Mouse (Mus musculus): ENCODE data around the gene Alkbh7.

Alkbh7 gene

DNA sequence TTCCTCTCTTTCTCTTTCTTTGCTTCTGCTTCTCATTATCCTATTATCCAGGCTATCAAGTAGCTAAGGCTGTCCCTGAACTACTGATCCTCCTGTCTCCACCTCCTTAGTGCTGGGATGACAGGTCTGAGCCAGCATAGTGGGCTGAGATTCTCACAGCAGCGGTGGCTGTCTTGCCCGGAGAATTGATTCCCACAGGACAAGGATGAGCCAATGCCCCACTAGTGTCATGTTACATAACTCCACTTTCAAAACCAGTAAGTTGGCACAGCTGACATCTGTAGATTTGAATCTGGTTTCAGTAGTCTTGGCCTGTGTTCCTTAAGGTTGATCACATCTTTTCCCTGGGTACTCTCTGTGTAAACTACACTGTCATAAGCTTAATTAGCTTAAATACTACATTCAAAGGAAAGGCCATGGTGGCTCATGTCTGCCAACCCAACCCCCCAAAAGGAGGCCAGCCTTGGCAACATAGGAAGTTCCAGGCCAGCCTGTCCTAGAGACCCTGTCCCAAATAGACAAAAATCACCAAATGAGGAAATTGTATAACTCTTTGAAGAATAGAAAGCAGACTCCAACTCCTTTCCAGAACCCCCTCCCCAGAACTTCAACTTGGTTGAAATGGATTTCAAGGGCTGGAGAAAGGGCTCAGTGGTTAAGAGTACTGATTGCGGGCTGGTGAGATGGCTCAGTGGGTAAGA is 10.9 kb upstream of the Alkbh7 start:
- no peak for DNase-seq (ENCODE audit: low spot score in 2 of 2)

DNA sequence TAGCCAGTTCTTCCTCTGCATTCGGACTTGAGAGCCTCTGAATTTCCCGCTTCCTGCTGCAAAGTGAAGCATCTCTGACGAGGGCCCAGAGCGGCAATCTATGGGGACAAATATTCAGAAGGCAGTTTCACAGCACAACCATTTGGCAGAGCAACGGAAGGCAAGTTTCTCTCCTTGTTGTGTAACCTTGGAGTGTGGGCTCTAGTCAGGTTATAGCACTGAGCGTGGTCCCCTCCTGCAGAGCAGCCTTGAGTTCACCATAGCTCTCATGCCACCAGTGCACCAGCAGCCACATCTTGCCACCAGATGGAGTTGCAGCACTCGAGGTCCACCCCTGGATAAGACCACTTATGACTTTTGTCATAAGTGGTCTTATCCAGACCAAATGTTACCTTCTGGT is 8.7 kb upstream of the Alkbh7 start:
- no peak for DNase-seq (ENCODE audit: low spot score in 2 of 2)

DNA sequence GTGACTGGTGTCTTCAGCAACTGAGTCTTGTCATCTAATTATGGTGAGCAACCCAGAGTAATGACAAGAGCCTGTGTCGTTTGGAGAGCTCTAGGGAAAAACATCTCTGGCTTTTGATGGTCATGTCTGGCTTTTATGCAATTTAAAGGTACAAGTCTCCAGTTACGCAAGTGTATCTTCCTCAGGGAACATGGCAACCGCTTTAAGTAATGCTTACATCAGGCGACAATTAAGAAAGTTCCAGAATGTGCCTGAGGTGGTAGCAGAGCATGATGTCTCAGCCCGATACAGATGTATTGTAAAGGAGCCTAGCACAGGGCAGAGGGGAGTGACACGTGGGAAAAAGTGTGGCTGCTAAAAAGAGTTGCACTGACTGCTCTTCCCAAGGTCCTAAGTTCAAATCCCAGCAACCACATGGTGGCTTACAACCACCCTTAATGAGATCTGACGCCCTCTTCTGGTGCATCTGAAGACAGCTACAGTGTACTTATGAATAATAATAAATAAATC is 8.2 kb upstream of the Alkbh7 start:
- DNase-seq (ENCODE audit: low spot score in 2 of 2): no peak

DNA sequence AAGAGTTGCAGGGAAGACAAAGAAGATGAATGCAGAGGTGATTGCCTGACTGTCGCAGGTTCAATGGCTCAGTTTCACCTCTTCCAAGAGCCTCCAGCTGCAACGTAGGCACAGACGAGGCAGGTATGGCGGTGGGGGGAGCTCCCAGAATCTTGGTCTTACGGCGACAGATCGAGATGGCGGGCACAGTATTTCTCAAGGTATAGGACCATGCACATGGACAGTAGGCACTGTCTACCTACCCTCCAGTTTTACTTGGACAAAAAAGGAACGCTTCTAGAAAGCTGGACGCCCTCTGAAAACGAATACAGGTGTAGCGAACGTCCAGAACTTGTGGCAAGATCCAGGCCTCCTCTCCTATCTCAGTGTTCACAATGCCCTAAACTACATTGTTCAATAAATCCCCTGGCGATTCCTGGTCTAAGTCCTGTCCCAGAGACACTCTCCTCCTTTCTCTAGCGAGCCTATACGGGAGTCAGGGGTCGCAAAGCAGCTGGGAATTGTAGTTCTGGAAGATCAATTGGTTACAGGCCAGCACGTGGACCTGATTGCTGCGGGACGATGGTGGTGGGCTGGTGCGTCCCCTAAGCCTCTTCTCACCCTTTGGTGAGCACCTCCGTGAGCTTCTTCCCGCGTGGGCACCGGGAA is 7.5 kb upstream of the Alkbh7 start:
- DNase-seq (ENCODE audit: low spot score in 2 of 2): peak; percentile 76 to 87

DNA sequence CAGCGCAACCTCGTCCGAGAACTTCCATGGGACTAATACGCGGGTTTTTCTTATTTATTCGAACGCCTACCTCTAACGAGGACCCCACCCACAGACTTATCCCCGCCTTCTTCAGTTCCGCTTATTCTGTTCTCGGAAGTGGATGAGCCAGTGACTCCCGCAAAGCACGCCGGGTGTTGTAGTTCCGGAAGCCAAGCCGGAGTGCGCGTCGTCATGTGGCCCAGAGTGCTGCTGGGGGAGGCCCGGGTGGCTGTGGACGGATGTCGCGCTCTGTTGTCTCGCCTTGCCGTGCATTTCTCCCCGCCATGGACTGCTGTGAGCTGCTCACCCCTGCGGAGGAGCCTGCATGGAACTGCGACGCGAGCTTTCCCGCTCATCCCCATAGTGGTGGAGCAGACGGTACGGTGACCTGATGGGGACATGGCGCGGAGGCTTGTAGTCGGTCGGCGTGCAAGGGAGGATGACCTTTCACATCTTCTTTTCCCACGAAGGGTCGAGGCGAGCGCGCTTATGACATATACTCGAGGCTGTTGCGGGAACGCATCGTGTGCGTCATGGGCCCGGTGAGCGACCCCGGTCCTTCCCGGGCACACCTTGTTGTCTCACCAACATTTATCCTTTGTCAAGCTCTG is 6.9 kb upstream of the Alkbh7 start, which contains the start of gene Clpp:
TSS of gene Clpp (plus strand) at position 191 of the 632 bp plus-strand sequence.
- DNase-seq (ENCODE audit: low spot score in 2 of 2): peak; percentile 97 to 99

DNA sequence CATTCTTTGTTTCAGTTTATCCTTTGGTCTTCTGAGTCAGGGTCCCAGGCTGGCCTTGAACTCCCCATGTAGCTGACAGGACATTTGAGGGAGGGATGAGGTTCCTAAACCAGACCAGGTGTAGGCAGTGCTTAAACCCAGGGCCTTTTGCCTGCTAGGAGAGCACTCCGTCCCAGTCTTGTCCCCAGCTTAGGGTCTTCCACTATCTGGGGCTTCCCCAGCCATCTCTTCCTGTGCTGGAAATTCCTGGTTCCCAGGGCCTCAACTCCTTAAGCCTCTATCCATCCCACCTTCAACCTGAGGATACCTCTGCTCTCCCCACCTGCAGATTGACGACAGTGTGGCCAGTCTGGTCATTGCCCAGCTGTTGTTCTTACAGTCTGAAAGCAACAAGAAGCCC is 6.2 kb upstream of the Alkbh7 start:
- no peak for DNase-seq (ENCODE audit: low spot score in 2 of 2)

DNA sequence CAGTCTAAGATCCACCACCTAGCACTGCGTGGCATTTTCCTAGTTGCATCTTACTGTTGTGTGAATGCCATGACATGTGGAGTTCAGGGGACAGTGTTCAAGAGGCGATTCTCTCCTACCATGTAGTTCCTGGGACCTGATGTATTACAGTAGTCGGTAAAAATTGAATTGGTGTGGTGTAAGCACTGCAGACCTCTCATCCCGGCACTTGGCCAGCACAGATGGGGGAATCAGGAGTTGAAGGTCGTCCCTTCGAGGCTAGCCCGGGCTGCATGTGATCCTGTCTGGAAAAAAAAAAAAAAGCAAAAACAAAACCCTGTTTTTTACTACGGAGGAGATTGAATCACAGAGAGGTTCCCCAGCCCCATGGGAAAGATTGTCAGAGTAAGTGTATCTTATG is 2.1 kb upstream of the Alkbh7 start:
- DNase-seq (ENCODE audit: low spot score in 2 of 2): no peak

DNA sequence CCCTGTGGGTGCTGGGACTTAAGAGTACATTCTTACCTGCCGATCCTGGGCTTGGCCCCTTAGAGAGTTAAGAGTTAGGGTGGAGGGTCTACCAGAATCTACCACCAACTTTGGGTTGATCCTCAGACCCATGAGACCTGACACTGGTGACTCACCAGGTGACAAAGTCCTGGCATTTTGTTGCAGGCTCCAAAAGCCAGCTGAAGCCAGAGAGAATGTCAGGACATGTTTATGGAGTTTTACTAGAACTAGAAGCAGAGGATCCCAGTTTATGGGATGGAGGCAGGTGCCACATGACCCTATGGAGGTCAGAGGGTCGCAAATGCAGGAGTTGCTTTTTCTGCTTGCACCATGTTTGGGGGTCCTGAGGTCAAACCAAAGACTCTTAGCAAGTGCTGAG is 633 bp upstream of the Alkbh7 start:
- DNase-seq (ENCODE audit: low spot score in 2 of 2): no peak

DNA sequence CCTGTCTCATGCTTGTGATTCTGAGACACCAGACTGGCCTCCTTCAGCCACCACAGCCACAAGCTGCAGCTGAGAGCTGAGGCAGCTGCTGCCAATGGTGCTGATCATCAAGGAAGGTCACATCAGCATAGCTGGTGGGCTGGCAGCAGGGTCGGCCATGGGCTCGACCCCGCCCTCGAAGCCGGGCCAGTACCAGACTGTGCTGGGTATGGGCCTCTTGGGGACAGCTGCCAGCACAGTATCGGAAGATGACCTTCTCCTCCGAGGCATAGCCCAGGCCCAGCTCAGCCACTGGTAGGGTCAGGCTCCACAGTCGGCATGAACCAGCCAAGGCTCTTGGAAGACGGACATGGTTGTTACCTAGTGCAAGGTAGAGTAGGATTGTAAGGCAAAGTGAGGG is 2.3 kb downstream of the Alkbh7 start:
- DNase-seq (ENCODE audit: low spot score in 2 of 2): no peak

DNA sequence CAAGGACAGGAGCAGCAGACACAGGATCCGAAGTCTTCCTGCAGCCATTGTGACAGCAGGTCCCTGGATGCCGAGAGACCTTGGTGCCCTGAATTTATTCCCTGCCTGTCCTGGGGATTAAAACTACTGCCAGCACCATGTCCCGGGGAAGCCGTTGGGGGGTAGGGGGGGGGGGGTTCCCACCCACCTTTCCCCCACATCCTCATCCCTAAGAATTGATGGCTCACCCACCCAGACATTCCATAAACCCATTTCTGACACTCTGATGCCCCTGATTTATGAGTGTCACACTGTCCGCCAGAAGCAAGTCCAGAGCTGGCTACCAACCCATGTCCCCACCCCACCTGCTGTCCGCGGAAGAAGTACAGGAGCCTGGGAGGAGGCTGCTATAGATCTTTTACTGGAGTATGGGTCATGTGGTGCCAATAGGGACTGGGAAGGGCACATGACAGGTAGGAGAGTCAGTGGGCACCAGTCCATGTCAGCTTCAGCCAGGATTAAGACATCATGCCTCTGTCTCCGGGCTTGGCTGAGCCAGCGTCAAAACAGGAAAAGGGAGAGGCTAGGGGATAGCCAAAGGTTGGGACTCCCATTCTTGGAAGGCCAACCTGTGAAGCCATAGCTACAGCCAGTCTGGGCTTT is 3.0 kb downstream of the Alkbh7 start, which contains the start of gene Pspn:
TSS of gene Pspn (minus strand) at position 51 of the 642 bp plus-strand sequence.
- DNase-seq (ENCODE audit: low spot score in 2 of 2): no peak

DNA sequence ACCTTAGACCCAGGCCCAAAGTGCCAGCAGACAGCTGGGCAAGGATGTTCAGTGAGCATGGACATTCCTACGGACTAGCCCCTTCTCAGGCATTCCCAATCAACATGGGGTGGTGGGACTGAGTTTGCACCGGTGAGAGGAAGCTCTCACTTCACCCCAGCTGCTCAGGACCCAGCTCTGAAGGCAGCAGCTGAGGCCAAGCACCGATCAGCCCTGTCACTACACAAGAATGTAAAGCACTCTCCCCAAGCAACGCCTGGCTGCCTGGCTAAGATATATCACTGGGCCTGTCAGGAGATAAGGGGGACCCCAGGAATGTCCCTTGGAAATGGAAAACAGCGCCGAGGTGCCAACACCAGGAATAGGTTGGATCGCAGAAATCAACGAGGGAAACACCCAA is 4.1 kb downstream of the Alkbh7 start:
- no peak for DNase-seq (ENCODE audit: low spot score in 2 of 2)

DNA sequence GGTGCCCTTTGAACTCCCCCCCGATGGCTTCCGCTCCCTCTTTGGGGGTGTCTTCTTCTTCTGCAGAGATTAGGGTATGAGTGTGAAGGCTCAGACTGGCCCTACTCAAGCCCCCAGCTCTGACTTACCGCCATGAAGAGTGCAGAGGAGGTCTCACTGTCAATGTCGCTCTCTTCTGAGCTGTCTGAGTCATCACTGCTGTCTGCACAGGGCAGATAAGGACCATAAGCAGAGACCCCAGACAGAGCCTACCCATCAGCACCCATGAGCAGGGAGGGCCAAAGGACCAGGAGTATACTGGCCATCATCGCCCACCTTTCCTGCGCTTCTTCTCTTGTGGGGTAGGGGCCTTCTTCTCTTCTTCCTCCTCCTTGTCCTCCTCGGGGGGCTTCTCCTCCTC is 6.9 kb downstream of the Alkbh7 start:
- DNase-seq (ENCODE audit: low spot score in 2 of 2): no peak

DNA sequence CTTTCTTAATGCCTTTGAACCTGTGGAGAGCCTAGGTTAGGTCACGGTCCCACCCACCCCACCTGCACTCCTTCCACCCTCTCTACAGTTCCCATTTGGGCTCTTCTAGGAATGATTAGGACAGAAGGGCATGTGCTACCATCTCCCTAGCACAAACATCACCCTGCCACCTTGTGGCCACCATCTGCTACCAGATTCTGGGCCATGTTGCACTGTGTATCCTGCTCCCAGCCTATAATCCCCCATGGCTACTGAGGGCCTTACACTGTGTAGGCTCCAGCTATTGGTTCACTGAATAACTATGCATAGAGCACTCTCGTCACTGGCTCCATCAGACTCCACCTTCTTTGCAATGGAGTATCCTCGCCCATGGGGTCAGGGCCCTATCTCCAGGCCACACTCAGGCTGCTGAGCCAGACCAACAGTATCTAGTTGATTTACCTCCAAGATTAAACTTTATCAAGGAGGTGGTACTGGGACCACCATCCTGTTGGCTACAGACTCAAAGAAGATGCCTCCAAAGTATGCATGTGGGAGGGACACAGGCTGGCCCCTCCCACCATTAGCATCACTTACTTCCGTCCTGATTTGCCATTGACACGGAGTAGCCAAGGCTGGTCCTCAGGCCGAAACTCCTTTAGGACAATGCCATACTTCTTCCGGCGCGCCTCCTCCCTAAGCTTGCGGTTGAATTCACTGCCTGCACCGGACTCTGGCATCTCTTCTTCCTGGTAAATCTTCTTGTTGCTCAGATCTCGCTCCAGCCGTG is 10.2 kb downstream of the Alkbh7 start:
- no peak for DNase-seq (ENCODE audit: low spot score in 2 of 2)

DNA sequence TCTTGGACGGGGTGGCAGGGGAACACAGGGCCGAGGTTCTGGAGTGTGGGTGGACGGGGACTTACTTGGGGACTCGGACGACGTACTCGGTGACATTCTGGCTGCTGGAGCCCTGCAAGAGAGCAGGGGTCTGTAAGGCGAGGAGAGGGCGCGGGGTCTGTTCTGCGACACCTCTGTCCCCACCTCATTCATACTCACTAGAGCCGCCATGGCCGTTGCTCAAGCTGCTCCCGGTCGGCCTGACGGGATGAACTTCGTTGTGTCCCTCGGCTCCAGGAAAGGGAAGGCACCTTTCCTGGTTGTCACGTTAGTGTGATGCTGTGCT is 13.7 kb downstream of the Alkbh7 start:
- no peak for DNase-seq (ENCODE audit: low spot score in 2 of 2)

DNA sequence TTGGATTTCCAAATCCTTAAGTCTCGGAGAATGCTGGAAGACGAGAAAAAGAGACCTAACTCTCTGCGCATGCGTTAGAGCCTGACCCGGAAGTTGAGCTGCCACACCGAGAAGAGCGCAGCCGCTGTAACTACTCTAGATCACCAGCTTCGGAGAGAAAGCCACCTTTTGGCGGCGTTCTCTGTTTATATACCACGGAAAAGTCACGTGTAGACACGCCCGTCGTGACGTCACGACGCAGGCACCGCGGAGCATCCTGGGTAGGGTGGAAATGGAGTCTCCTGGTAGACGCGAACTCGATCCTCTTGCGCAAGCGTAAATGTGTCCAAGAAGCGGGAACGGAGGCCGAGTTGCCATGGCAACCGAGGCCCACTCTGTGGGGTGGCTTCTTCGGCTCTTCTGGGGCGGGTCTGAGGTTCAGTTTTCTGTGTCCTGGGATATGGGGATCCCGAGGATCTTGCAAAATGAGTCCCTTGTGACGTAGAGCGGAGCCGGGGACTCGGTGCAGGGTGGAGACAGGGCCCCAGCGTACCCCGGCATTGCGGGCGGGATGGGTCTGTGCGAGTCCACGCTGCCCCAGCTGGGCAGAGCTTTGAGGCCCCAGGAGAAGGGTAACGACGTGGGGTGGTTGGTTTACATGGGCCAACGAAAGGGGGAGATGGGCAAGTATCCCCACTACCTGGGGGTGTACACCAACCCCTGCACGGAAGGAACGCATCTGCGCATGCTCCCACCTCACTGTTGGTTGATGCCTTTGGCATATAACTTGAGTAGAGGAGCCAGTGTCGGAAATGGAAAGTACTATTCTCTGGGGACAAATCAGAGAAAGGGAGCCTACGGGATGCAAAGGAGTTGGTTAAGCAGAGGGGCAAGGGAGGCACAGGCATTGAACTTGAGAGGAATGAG is 14.3 kb downstream of the Alkbh7 start, which contains the start of the genes Gtf2f1 and Gm17949:
TSS of gene Gtf2f1 (minus strand) at position 53 of the 906 bp plus-strand sequence.
TSS of gene Gm17949 (plus strand) at position 234 of the 906 bp plus-strand sequence.
- DNase-seq (ENCODE audit: low spot score in 2 of 2): peak; percentile 95 to 96

DNA sequence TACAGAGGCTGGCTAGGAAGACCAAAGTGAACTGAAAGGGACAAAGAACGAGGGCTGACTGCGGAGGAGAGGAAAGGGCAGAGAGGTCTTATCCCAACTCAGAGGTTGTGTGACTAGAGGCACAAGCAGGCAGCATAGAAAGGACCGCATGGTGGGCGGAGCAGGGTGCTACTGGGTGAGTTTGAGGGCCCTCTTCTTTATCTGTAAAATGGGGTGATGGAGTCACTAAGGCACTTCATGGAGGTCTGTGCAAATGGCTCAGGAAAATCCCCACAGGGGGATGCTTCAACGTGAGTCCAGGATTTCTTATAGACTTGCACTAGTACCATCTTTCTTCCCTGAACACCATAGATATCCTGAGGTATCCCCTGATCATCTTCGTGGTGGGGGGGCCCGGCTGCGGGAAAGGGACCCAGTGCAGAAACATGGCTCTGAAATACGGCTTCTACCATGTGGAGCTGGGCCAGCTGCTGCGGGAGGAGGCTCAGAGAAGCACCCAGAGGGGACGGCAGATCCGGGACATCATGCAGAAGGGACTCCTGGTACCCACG is 15.2 kb downstream of the Alkbh7 start:
- DNase-seq (ENCODE audit: low spot score in 2 of 2): no peak

DNA sequence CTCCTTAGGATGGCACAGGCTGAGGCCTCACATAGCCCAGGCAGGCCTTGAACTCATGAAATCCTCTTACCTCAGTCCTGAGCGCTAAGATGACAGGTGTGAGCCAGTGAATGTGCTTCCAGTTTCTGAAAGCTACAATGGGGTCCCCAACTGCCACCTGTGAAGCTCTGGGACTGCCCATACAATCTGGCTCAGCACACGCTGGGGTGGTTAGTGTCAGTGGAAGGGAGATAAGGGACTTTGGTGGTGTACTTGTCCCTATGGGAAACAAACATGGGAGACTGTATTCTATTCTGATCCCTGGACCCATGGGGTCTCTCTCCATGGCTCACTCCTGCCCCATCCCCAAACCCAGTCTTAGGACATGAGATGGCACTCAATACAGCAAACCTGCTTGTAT is 22.6 kb downstream of the Alkbh7 start:
- DNase-seq (ENCODE audit: low spot score in 2 of 2): no peak

DNA sequence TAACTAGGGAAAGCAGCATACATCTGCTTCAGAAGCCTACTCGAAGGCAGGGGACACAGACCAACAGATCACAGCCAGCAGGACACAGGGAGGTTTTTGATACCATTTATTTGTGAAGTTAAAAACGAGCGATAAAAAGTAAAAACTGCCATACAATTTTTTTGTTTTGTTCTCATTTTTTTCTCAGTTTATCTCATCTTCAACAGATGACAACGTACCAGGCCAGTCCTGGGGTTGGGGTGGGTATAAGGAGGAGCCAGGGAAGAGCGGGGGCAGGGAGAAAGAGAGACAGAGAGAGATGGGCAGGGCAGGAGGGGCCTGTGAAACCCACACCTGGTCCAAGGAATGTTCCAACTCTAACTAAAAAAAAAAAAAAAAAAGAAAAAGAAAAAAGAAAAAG is 23.8 kb downstream of the Alkbh7 start:
- no peak for DNase-seq (ENCODE audit: low spot score in 2 of 2)

DNA sequence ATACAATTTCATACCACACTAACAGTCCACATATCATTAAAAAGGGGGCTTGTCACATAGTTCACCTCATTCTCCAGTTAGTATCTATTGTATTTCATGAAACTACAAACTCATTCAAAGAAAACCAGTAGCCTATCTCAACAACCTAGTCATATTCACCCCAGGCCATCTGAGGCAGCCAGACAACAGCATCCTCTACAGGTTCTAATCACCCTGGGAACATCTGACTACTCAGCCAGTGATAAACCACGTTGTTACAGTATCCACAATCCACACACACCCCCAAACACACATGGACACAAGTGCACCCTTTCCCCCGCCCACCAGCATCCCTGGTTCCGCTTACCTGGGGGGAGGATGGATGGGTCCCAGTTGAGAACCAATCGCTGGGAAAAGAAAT is 30.3 kb downstream of the Alkbh7 start:
- no peak for DNase-seq (ENCODE audit: low spot score in 2 of 2)

DNA sequence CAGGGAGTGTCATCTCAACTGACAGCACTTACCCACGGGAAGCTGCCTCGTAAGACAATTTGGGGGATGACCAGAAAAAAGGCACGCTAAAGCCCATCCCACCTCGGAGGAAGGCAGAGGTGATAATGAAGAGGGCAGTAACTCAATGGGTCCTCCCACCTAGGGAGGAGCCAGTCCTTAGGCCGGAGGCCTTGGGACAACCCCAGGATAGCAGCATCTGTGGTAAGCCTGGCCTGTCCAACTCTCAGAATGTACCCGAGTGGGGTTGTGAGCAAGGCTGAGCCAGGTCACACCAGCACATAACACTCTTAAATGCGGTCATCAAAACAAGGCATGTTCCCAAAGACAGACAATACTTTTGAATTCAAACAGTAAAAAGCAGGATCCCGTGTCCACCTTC is 32.6 kb downstream of the Alkbh7 start:
- DNase-seq (ENCODE audit: low spot score in 2 of 2): no peak
